Mouse (Mus musculus) cerebellum, adult 2 months (tissue): ENCODE data around the gene Ppip5k2. TPM values are rescaled to one million over a fixed set of nuclear protein-coding genes. Genes with fewer than 3 reads are reported as not detected.

Experiments
- DNase-seq, 2 experiments: peaks; one replicate each; pipeline ENCODE4 v3.0.0; 2021
- H3K27ac ChIP-seq: fragments of 200-500 bp; 2 replicates; pipeline ENCODE4 v1.5.1; 2012; ENCODE audit warnings: low read length, control low read depth, inconsistent platforms; ENCODE audit not compliant: insufficient read depth
- H3K27me3 ChIP-seq: fragments of 200-500 bp; 2 replicates; pipeline ENCODE4 v1.6.1; 2012; ENCODE audit warnings: inconsistent platforms, mild to moderate bottlenecking, low read length, moderate library complexity; ENCODE audit not compliant: control insufficient read depth, insufficient read depth
- H3K4me1 ChIP-seq: fragments of 200-500 bp; 2 replicates; pipeline ENCODE4 v1.6.1; 2011; ENCODE audit warnings: low read length; ENCODE audit not compliant: control insufficient read depth, insufficient read depth
- H3K4me3 ChIP-seq: fragments of 200-500 bp; replicated peaks from 2 replicates; pipeline ENCODE3; 2011; ENCODE audit warnings: mild to moderate bottlenecking, low read depth, low read length, control low read depth; ENCODE audit not compliant: insufficient read depth
- CTCF ChIP-seq: fragments of 200-500 bp; IDR thresholded peaks from 2 replicates; pipeline ENCODE4 v1.5.1; 2011; ENCODE audit warnings: low read depth, mild to moderate bottlenecking, control low read depth, low read length, moderate library complexity, borderline replicate concordance; ENCODE audit not compliant: insufficient read depth
- POLR2A ChIP-seq: fragments of 200-500 bp; IDR thresholded peaks from 2 replicates; pipeline ENCODE4 v1.6.1; 2011; ENCODE audit warnings: low read length, control low read depth, borderline replicate concordance; ENCODE audit not compliant: insufficient read depth
- WGBS: fragments of 180-500 bp; shearing (Covaris S2); methylation state at CpG from one replicate; pipeline ENCODE4 v1.1.7; 2018; 5-methylcytosine and 5-hydroxymethylcytosine counted together
- polyA plus RNA-seq: library from polyadenylated mRNA; depleted of rRNA; stranded (reverse); fragments of >200 nt; gene quantifications from 2 replicates; pipeline ENCODE4 v1.2.3, GENCODE M21; 2012; rRNA removed

The Ppip5k2 gene
- 18.1 and 19.7 TPM in 2 replicates for polyA plus RNA-seq

GRCm38 (mm10) chr1:97769904-97770753 is at the start of gene Ppip5k2, which contains the start of gene Gin1:
TSS of gene Ppip5k2 (minus strand) at chr1:97770411.
TSS of gene Gin1 (plus strand) at chr1:97770172.
- under 1% methylated on average over 66 of the region's 66 CpGs for WGBS
- H3K27me3 ChIP-seq: no peaks in the 10 kb centered on the region
- peaks cover 2% of the 10 kb centered on the region; the same call in 1 of the 2 replicates for H3K4me1 ChIP-seq
- DNase-seq: peak; percentile 95 to 96
- TF ChIP-seq CTCF (no peak), POLR2A (peak; percentile 54; the same call in 1 of the 2 replicates)
- peak within 1 kb of the TSS; percentile 53 for H3K27ac ChIP-seq
- H3K4me3 ChIP-seq: peak within 1 kb of the TSS; percentile 95

- Histone ChIP-seq H3K27ac (no peak overlapping the region), H3K4me3 (no peak overlapping the region), H3K27me3 (no peaks in the 10 kb centered on the region), H3K4me1 (no peaks in the 10 kb centered on the region)
- DNase-seq: no peak
- no peak for TF ChIP-seq POLR2A
- TF ChIP-seq CTCF: peak; percentile 32; the same call in 1 of the 2 replicates
- whole genome bisulfite sequencing: 16% methylated on average over 2 of the region's 2 CpGs
Measured at GRCm38 (mm10) chr1:97809255-97809912, 39.2 kb upstream of the Ppip5k2 start.

GRCm38 (mm10) chr1:97804520-97804919 is 34.3 kb upstream of the Ppip5k2 start:
- TF ChIP-seq CTCF: no peak
- no peak for TF ChIP-seq POLR2A
- no peak for DNase-seq
- H3K27me3 ChIP-seq: no peaks in the 10 kb centered on the region
- no peaks in the 10 kb centered on the region for H3K4me1 ChIP-seq
- H3K4me3 ChIP-seq: no peak overlapping the region
- H3K27ac ChIP-seq: no peak overlapping the region

- no peaks in the 10 kb centered on the region for H3K4me1 ChIP-seq
- TF ChIP-seq CTCF (no peak), POLR2A (no peak)
- H3K4me3 ChIP-seq: no peak overlapping the region
- no peaks in the 10 kb centered on the region for H3K27me3 ChIP-seq
- H3K27ac ChIP-seq: no peak overlapping the region
- no peak for DNase-seq
- 28% methylated on average over 4 of the region's 4 CpGs for WGBS
Measured at GRCm38 (mm10) chr1:97802207-97802902, 32.1 kb upstream of the Ppip5k2 start.

GRCm38 (mm10) chr1:97795936-97796335 is 25.7 kb upstream of the Ppip5k2 start:
- DNase-seq: no peak
- TF ChIP-seq CTCF (no peak), POLR2A (no peak)
- no peaks in the 10 kb centered on the region for H3K27me3 ChIP-seq
- no peak overlapping the region for H3K4me3 ChIP-seq
- no peak overlapping the region for H3K27ac ChIP-seq
- 78% methylated on average over 9 of the region's 9 CpGs for WGBS
- no peaks in the 10 kb centered on the region for H3K4me1 ChIP-seq

GRCm38 (mm10) chr1:97794110-97794509 is 23.9 kb upstream of the Ppip5k2 start:
- Histone ChIP-seq H3K27ac (no peak overlapping the region), H3K4me1 (no peaks in the 10 kb centered on the region), H3K27me3 (no peaks in the 10 kb centered on the region), H3K4me3 (no peak overlapping the region)
- no peak for DNase-seq
- TF ChIP-seq POLR2A (no peak), CTCF (no peak)
- 90% methylated on average over 3 of the region's 3 CpGs for WGBS

- H3K27me3 ChIP-seq: no peaks in the 10 kb centered on the region
- DNase-seq: no peak
- TF ChIP-seq POLR2A (no peak), CTCF (no peak)
- no peak overlapping the region for H3K27ac ChIP-seq
- WGBS: 62% methylated on average over 2 of the region's 2 CpGs
- H3K4me1 ChIP-seq: no peaks in the 10 kb centered on the region
- no peak overlapping the region for H3K4me3 ChIP-seq
Measured at GRCm38 (mm10) chr1:97788490-97788889, 18.3 kb upstream of the Ppip5k2 start.

GRCm38 (mm10) chr1:97787674-97788073 is 17.5 kb upstream of the Ppip5k2 start:
- Histone ChIP-seq H3K27me3 (no peaks in the 10 kb centered on the region), H3K4me1 (no peaks in the 10 kb centered on the region), H3K27ac (no peak overlapping the region), H3K4me3 (no peak overlapping the region)
- whole genome bisulfite sequencing: 94% methylated on average over 3 of the region's 3 CpGs
- no peak for TF ChIP-seq CTCF
- TF ChIP-seq POLR2A: no peak
- DNase-seq: no peak
